Mouse (Mus musculus): ENCODE data around the gene Tmem98.

Gene Tmem98

DNA sequence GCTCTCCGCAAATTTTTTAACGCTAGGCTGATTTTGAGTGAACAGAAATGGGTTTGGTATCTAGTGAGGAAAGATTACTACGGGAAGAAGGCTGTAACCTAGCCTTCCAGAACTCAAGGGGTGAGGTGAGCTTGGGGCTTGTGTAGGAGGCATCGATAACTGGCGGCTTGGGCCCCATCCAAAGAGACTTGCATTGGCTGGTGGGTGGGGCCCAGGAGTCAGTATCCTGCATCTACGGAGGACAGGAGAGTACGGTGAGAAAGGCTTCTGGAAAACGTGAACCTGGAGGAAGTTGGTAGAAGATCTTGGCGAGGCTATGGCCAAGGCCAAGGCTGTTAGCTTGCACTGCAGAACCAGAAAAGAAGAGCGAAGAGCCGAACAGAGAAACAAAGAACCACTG lies 44.5 kb downstream of the Tmem98 start:
- DNase-seq (ENCODE audit: low spot score in 2 of 2): no peak

DNA sequence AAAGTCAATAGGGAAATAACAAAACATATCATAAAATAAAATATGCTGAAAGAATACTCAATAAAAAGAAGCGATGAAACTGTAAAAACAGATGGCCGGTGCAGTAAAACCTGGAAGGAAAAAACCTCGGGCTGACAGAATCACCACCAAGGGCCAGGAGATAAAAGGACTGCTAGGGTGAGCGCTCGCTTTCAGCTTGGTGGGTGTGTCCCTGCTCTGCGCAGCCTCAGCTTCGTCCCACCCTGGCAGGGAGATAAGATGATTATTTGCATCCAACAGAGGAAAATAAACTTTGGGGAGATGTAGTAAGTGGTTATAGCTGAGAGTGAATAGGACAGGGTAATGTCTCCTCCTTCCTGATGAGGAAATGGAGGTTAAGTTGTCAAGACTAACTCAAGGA lies 44.9 kb downstream of the Tmem98 start:
- DNase-seq (ENCODE audit: low spot score in 2 of 2): no peak

DNA sequence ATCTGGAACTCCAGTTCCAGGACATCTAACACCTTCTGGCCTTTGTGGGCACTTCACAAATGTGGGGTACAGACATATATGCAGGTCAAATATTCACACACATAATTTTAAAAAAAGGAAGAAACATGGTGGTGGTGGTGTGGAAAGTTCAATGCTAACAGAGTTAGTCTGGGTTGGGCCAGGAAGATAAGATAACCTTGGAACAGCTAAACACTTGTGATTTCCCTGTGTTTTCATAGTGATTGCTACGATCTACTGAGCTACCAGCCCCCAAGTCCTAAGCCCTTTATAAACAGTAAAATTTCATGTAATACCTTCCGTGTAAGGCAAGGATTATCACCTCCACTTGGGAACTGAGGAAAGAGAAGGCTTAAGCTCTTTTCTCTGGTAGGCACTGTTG lies 46.9 kb downstream of the Tmem98 start:
- DNase-seq (ENCODE audit: low spot score in 2 of 2): no peak

DNA sequence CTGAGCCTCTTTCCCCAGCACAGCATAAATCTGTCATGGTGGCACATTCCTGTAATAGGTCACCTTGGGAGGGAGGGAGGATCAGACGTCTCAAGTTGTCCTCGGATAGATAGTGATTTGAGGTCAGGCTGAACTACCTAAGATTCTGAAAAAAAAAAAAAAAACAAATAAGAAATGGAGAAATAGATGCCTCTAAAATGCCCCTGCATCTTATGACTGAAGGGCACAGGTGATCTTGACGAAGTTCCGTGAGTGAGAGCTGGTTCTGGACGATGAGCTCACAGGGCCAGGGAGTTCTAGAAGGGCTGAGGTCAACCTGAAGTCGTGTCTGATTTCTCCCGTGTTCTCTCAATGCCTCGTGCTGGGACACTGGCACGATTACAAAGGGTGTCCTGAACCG lies 48.1 kb downstream of the Tmem98 start, which contains the start of gene Spaca3:
Gene Spaca3 (plus strand): TSS at position 301 of the 400 bp plus-strand sequence.
- DNase-seq (ENCODE audit: low spot score in 2 of 2): no peak

DNA sequence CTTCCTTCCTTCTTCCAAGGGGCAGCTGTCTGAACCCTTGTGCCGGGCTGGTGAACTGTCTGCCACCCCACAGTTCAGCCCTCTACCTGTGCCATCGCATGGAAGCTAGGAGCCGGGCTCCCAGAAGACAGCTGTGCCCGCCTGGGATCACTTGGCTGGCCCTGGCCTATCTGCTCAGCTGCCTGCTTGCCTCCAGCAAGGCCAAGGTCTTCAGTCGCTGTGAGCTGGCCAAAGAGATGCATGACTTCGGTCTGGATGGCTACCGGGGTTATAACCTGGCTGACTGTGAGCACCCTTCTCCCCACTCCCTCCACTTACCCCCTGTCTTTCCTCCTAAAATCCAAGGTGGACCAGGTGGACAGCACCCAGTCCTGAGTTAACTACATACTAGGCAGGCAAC lies 53.0 kb downstream of the Tmem98 start:
- DNase-seq (ENCODE audit: low spot score in 2 of 2): no peak

DNA sequence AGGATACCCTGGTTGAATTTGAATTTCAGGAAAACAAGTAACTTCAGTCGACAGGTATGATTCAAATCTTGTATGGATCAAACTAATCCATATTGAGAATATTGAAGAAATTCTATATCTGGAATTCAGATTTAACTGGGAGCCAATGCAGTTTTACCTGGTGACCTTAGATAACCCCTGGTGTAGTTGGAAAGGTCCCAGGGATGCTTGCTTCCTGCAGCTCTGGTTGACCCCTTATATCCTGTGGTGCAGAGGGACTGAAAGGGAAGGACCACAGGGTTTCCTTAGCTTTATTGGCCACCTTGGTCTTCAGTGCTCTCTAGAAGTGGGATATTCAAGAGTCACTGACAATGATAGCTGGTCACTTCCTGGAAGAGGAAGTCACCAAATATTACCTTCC lies 58.1 kb downstream of the Tmem98 start:
- DNase-seq (ENCODE audit: low spot score in 2 of 2): no peak
